Mouse (Mus musculus) MEL (cell line): ENCODE data around the gene Ccdc80.
A peak's percentile ranks its signal among the peaks of the same experiment; 100 is the strongest.

Experiments used
- CTCF ChIP-seq, 3 experiments: IDR thresholded peaks in 2 of 3; conservative IDR thresholded peaks in 1 of 3; 2 replicates each; pipeline ENCODE4 v1.5.1; 2011 to 2012; ENCODE audit warnings: low read length in 3 of 3, low read depth in 2 of 3, mild to moderate bottlenecking in 2 of 3, improper control_type of control experiment in 1 of 3, inconsistent platforms in 1 of 3, mixed read lengths in 1 of 3, moderate library complexity in 1 of 3; ENCODE audit not compliant: control insufficient read depth in 1 of 3, insufficient read depth in 1 of 3, poor library complexity in 1 of 3, severe bottlenecking in 1 of 3
- JUND ChIP-seq: IDR thresholded peaks from 2 replicates; pipeline ENCODE4 v1.6.1; 2011; ENCODE audit warnings: low read depth, mild to moderate bottlenecking, improper control_type of control experiment, low read length
- MXI1 ChIP-seq: IDR thresholded peaks from 2 replicates; pipeline ENCODE4 v1.6.1; 2011; ENCODE audit warnings: mild to moderate bottlenecking, low read depth, low read length, improper control_type of control experiment
- POLR2A ChIP-seq, 2 experiments: IDR thresholded peaks; 2 replicates each; pipeline ENCODE4 v1.6.1; 2011 to 2012; ENCODE audit warnings: low read length in 2 of 2, mild to moderate bottlenecking in 2 of 2, control low read depth in 1 of 2, improper control_type of control experiment in 1 of 2, low read depth in 1 of 2, moderate library complexity in 1 of 2; ENCODE audit not compliant: control insufficient read depth in 1 of 2, insufficient read depth in 1 of 2, poor library complexity in 1 of 2
- USF2 ChIP-seq, 2 experiments: IDR thresholded peaks; 2 replicates each; pipeline ENCODE4 v1.6.1; 2011 to 2012; ENCODE audit warnings: improper control_type of control experiment in 2 of 2, low read length in 2 of 2, borderline replicate concordance in 1 of 2, inconsistent platforms in 1 of 2, low read depth in 1 of 2, mild to moderate bottlenecking in 1 of 2; ENCODE audit not compliant: insufficient read depth in 1 of 2
- ZC3H11A ChIP-seq: IDR thresholded peaks from 2 replicates; pipeline ENCODE4 v1.6.1; 2012; ENCODE audit warnings: low read depth, mild to moderate bottlenecking, inconsistent platforms, low read length, improper control_type of control experiment
- ZNF384 ChIP-seq: IDR thresholded peaks from 2 replicates; pipeline ENCODE4 v1.6.1; 2012; ENCODE audit warnings: low read depth, mild to moderate bottlenecking, inconsistent platforms, low read length, improper control_type of control experiment

GRCm38 (mm10) chr16:45088842-45089241 lies 4.4 kb upstream of the Ccdc80 start:
- TF ChIP-seq CTCF (IDR thresholded peaks at IDR 0.05 in 2 of 3, conservative IDR thresholded peaks at IDR 0.05 in 1 of 3; ENCODE audit: control insufficient read depth in 1 of 3, insufficient read depth in 1 of 3, low read depth in 2 of 3, low read length in 3 of 3, poor library complexity in 1 of 3, severe bottlenecking in 1 of 3) (peak in 1 of 3 experiments; percentile 12; a peak in 1 of 6 replicates), JUND (no peak), ZNF384 (no peak), ZC3H11A (no peak), MXI1 (no peak), POLR2A (IDR thresholded peaks at IDR 0.05; ENCODE audit: control insufficient read depth in 1 of 2, insufficient read depth in 1 of 2, low read depth in 1 of 2, low read length in 2 of 2, poor library complexity in 1 of 2) (no peak), USF2 (IDR thresholded peaks at IDR 0.05; ENCODE audit: borderline replicate concordance in 1 of 2, insufficient read depth in 1 of 2, low read depth in 1 of 2, low read length in 2 of 2) (no peak)
